Mouse (Mus musculus): ENCODE measurements around the gene Ppp1r15b.

DNA sequence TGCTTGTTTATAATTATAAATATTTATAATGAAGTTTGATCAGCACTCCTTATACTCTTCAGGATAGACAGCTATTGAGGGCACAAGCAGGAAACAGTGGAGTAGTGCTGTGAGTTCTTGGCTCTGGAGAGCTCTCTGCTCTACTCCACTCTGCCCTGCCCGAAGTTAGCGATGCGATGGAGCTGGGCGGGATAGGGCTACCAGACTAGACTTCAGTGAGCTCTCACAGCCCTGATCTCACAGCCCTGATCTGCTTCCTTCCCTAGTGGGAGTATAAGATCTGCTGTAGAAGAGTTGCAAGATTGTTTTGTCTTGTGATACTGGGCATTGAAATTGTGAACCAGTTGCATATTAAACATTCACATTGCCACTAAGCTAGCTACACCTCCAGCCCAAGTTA, 3.9 kb downstream of the Ppp1r15b start:
- no peak for TF ChIP-seq POLR2A (IDR thresholded peaks at IDR 0.05; ENCODE audit: low read depth, low read length)
- no peak for TF ChIP-seq CTCF (IDR thresholded peaks at IDR 0.05; ENCODE audit: extremely low read depth, insufficient read depth, insufficient read length, insufficient replicate concordance)

All from spleen, adult 2 months (tissue).